Mouse (Mus musculus): Measurements from ENCODE around the gene Asic2. TPM values are rescaled to one million over a fixed set of nuclear protein-coding genes. Genes with fewer than 3 reads are reported as not detected.

The Asic2 gene
- polyA plus RNA-seq, 1 experiment: not detected

DNA sequence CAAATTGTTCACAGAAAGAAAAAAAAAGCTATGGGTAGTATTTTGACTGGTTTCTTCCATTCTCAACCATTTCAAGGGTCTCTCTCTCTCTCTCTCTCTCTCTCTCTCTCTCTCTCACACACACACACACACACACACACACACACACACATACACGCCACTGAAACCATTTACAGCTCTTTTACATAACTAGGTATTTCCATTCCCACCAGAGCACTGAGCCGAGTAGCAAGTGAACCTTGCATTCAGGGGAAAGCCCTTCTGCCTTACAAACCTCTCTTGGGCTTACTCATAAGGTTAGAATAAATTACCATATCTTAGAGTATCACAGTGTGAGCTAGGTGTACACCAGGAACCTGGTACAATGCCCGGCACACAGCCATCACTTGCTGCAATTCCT, 452.5 kb downstream of the Asic2 start:
- Histone ChIP-seq H3K27me3 (ENCODE audit: control insufficient read depth) (no peaks in the 10 kb centered on the region), H3K4me1 (ENCODE audit: control insufficient read depth) (no peaks in the 10 kb centered on the region), H3K9me3 (ENCODE audit: control insufficient read depth, low read length) (no peaks in the 10 kb centered on the region), H3K36me3 (ENCODE audit: control insufficient read depth) (no peaks in the 10 kb centered on the region), H3K4me3 (replicated peaks) (no peak overlapping the region)
- TF ChIP-seq TAL1 (IDR thresholded peaks at IDR 0.05; ENCODE audit: low read length) (no peak), GATA1 (IDR thresholded peaks at IDR 0.05; ENCODE audit: low read length) (no peak)

DNA sequence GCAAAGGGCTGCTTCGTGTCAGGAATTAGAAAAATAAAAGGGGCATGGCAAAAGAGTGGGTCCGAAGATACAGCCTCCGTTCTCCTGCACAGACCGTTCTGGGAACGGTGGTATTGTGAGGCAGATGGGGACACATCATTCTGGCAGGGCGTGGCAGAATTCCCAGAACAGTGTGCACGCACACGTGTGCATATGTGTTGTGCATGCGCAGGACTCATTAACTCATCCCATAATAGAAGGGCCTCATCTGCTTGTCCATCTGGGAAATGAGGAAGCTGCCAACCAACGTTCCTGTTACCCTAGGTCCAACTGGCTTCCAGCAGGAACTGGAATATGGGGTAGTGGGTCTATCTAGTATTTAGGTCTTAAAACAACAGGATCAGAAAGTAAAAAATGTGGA, 455.8 kb downstream of the Asic2 start:
- no peaks in the 10 kb centered on the region for H3K27me3 ChIP-seq (ENCODE audit: control insufficient read depth)
- no peak overlapping the region for H3K4me3 ChIP-seq (replicated peaks)
- H3K9me3 ChIP-seq (ENCODE audit: control insufficient read depth, low read length): no peaks in the 10 kb centered on the region
- TF ChIP-seq GATA1 (IDR thresholded peaks at IDR 0.05; ENCODE audit: low read length): no peak
- no peak for TF ChIP-seq TAL1 (IDR thresholded peaks at IDR 0.05; ENCODE audit: low read length)
- H3K36me3 ChIP-seq (ENCODE audit: control insufficient read depth): no peaks in the 10 kb centered on the region
- no peaks in the 10 kb centered on the region for H3K4me1 ChIP-seq (ENCODE audit: control insufficient read depth)

DNA sequence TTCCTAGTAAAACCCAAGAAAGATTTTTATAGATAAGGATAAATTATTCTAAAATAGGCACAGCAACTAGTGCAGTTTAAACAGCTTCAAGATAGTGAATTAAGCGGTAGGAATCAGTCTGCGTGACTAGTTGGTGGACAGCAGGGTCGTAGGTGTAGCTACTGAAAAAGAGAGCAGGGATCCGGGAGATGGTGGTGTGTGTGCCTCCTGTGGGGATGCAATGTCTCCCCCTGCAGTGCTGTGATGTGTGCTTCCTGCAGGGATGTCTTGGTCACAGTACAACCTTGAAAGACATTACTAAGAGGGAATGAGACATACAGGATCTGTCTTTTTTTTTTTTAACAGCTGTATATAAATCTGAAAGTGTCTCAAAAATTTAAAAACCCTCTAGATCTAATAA, 456.9 kb downstream of the Asic2 start:
- no peaks in the 10 kb centered on the region for H3K27me3 ChIP-seq (ENCODE audit: control insufficient read depth)
- no peaks in the 10 kb centered on the region for H3K4me1 ChIP-seq (ENCODE audit: control insufficient read depth)
- no peak overlapping the region for H3K4me3 ChIP-seq (replicated peaks)
- no peaks in the 10 kb centered on the region for H3K36me3 ChIP-seq (ENCODE audit: control insufficient read depth)
- TF ChIP-seq GATA1 (IDR thresholded peaks at IDR 0.05; ENCODE audit: low read length) (no peak), TAL1 (IDR thresholded peaks at IDR 0.05; ENCODE audit: low read length) (no peak)
- no peaks in the 10 kb centered on the region for H3K9me3 ChIP-seq (ENCODE audit: control insufficient read depth, low read length)

DNA sequence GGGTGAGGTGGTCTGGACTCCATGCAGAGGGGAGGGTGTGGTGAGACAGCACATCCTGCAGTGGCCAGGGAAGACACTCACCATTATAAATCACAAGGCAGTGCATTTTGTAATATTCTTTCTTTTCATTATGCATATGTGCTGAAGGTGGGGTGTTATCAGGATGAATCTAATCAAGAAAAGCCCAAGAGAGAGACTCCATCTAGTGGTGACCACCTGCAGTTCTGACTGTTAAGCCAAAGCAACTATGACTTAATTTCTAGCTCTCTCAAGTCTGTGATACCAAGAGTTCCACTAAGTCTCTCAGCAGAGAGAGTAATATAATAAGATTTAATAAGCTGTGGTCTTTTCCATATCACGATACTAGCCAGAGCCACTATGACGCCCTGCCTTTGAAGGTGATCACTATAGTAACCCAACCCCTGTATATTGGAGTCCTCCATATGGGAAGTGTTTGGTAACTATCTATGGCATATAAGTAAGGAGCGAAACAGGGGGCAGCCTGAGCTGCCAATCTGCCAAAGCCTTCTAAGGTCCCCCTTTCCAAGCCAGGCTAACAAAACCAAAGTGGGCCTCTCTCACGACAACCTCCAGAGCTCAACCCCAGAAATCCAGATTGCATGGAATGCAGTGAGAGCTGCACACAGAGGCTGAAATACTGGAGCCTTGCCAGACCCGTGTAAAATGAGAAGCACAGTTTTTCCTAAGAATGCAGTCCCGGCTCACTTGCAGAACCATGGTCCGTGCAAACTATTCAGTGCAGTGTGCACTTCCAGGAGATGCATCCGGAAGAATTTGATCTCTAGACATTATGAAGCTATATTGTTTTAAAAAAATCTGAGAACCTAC, 459.6 kb downstream of the Asic2 start:
- TF ChIP-seq TAL1 (IDR thresholded peaks at IDR 0.05; ENCODE audit: low read length) (no peak), GATA1 (IDR thresholded peaks at IDR 0.05; ENCODE audit: low read length) (no peak)
- H3K4me1 ChIP-seq (ENCODE audit: control insufficient read depth): no peaks in the 10 kb centered on the region
- no peak overlapping the region for H3K4me3 ChIP-seq (replicated peaks)
- no peaks in the 10 kb centered on the region for H3K36me3 ChIP-seq (ENCODE audit: control insufficient read depth)
- no peaks in the 10 kb centered on the region for H3K9me3 ChIP-seq (ENCODE audit: control insufficient read depth, low read length)
- no peaks in the 10 kb centered on the region for H3K27me3 ChIP-seq (ENCODE audit: control insufficient read depth)

DNA sequence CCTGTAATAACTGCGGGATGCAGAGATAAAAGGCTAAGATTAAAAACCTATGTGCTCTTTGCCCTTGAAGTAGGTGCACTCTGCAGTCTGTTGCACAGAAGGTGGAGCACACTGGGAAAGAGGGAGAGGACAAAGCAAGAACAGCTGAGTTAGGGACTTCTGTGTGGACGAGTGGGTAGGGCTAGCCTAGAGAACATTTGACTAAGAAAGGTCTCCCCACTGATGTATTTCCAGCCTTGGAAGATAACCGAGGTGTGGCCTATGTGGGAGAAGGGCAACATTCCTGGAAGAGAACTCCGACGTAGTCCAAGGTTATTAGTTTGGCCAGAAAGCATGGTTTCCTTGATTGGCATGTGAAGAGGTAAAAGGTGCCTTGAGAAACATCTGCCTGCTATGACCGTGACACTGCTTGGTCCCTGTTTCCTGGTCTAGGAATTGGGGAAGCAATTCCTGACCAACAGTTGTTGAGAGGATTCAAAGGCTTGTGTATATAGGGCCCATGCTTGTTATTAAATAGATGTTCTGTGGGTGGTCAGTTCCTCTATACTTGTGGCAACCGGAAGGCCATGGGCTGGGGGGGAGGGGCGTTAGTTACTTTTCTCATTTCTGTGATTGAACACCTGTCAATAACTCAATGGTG, 463.3 kb downstream of the Asic2 start:
- no peaks in the 10 kb centered on the region for H3K9me3 ChIP-seq (ENCODE audit: control insufficient read depth, low read length)
- TF ChIP-seq GATA1 (IDR thresholded peaks at IDR 0.05; ENCODE audit: low read length): no peak
- no peak for TF ChIP-seq TAL1 (IDR thresholded peaks at IDR 0.05; ENCODE audit: low read length)
- no peaks in the 10 kb centered on the region for H3K36me3 ChIP-seq (ENCODE audit: control insufficient read depth)
- no peak overlapping the region for H3K4me3 ChIP-seq (replicated peaks)
- H3K4me1 ChIP-seq (ENCODE audit: control insufficient read depth): no peaks in the 10 kb centered on the region
- no peaks in the 10 kb centered on the region for H3K27me3 ChIP-seq (ENCODE audit: control insufficient read depth)

DNA sequence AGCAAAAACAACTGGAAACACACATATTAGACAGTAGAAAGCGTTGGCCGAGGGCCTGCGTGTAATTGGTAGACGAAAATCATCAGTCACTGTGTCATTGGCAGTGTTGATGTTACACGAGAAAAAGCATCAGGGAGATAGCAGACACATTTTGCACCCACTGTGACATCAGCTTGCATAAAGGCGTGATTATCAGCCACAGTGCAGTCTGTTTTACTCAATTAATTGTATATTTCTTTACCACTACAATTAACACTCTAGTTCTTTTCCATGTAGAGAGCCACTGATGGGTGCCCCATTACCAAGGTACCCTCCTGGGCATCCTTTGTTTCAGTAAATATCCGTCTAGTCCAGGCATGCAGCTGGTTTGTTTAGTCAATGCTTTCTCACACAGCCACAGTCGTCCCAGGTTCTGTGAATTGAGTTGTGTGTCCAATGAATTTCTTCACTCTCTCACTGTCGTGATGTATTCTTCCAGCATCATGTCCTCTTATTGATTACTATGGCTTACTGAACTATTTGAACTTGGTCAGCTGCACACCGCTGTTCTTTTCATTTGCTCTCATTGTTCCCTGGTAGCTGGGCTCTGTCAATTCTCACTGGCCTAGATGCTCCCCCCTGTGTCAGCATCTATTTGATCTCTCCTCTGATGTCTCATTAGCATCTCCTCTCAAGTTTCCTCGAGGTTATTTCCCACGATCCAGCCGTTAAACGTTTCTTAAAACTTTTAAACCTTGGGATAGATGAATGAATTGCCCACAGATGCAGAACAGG, 466.6 kb downstream of the Asic2 start:
- Histone ChIP-seq H3K4me3 (replicated peaks) (no peak overlapping the region), H3K4me1 (ENCODE audit: control insufficient read depth) (no peaks in the 10 kb centered on the region), H3K27me3 (ENCODE audit: control insufficient read depth) (no peaks in the 10 kb centered on the region), H3K36me3 (ENCODE audit: control insufficient read depth) (no peaks in the 10 kb centered on the region), H3K9me3 (ENCODE audit: control insufficient read depth, low read length) (no peaks in the 10 kb centered on the region)
- TF ChIP-seq GATA1 (IDR thresholded peaks at IDR 0.05; ENCODE audit: low read length): no peak

DNA sequence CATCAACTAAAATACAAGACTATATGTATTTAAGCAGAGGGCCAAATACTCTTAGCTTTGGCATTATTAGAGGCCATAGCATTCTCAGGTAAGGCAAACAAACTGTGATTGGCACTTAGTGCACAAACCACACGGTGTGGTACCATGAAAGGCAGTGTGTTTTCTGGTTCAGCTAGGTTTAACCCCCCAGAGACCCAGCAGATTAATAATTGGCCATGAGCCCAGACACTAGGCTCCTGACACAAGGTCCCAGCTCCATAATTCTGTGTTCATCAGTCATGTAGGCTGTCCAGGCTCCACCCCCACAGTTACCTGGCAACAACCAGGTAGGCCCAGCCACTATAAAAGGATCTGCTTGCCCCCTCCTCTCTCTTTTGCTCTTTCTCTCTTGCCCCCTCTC, 469.3 kb downstream of the Asic2 start:
- Histone ChIP-seq H3K9me3 (ENCODE audit: control insufficient read depth, low read length) (no peaks in the 10 kb centered on the region), H3K27me3 (ENCODE audit: control insufficient read depth) (no peaks in the 10 kb centered on the region), H3K4me3 (replicated peaks) (no peak overlapping the region), H3K4me1 (ENCODE audit: control insufficient read depth) (no peaks in the 10 kb centered on the region), H3K36me3 (ENCODE audit: control insufficient read depth) (no peaks in the 10 kb centered on the region)
- TF ChIP-seq TAL1 (IDR thresholded peaks at IDR 0.05; ENCODE audit: low read length) (no peak), GATA1 (IDR thresholded peaks at IDR 0.05; ENCODE audit: low read length) (no peak)

DNA sequence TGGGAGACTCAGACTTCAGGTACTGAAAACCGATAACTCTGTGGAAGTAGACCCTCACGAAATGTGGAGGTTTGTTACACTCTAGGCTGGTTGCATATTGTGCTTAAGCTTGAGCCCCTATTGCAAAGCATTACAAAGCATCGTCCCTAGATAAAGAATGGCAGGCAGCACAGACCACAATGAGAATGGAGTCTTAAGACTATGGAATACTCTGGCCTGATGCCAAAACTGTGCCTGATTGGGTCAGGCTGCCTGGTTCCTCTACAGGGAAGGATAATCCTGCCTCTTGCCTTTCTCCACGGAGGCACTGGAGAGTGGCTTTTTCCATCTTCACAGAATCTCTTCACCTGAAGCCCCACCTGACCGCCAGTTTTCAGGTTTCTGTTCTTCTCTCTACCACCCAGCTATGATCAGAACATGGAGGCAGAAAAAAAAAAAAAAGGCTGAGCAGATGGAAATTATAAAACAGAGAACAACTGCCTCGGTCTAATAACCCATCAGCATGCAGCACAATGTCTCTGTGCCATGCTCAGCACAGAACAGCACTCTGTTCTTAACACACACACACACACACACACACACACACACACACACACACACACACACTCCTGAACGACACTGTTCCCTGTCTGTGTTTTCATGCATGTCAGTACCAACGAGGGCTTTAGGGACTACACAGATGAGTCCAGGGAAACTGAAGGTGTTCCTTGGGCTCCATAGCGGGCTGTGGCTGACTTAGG, 470.4 kb downstream of the Asic2 start:
- H3K4me1 ChIP-seq (ENCODE audit: control insufficient read depth): no peaks in the 10 kb centered on the region
- H3K4me3 ChIP-seq (replicated peaks): no peak overlapping the region
- no peaks in the 10 kb centered on the region for H3K36me3 ChIP-seq (ENCODE audit: control insufficient read depth)
- H3K27me3 ChIP-seq (ENCODE audit: control insufficient read depth): no peaks in the 10 kb centered on the region
- H3K9me3 ChIP-seq (ENCODE audit: control insufficient read depth, low read length): no peaks in the 10 kb centered on the region
- TF ChIP-seq TAL1 (IDR thresholded peaks at IDR 0.05; ENCODE audit: low read length) (no peak), GATA1 (IDR thresholded peaks at IDR 0.05; ENCODE audit: low read length) (no peak)
